Mouse (Mus musculus): ENCODE results near the gene Glis1.

- TF ChIP-seq CTCF (IDR thresholded peaks at IDR 0.05; ENCODE audit: low read depth) (no peak), EP300 (IDR thresholded peaks at IDR 0.05; ENCODE audit: low read depth) (no peak)
Observed at GRCm38 (mm10) chr4:107628921-107629411, 194.6 kb downstream of the Glis1 start.

Data from heart, postnatal 0 days (tissue).